Mouse (Mus musculus) MEL (cell line): ENCODE results near the gene Lemd1. TPM values are rescaled to one million over a fixed set of nuclear protein-coding genes. Genes with fewer than 3 reads are reported as not detected.

ENCODE experiments used
- DNase-seq: peaks from one replicate; pipeline ENCODE4 v3.0.0; 2011; ENCODE audit warnings: low read depth, low spot score
- H3K27ac ChIP-seq: 2 replicates; pipeline ENCODE4 v1.5.1; 2012; ENCODE audit warnings: low read depth, mild to moderate bottlenecking, control low read depth, low read length, moderate library complexity; ENCODE audit not compliant: control insufficient read depth
- H3K27me3 ChIP-seq, 2 experiments: fragments of 150-350 bp in 1 of 2; sonication (generic) in 1 of 2; 2 replicates each; pipeline ENCODE4 v1.6.1; 2012; ENCODE audit warnings: low read length in 2 of 2, mild to moderate bottlenecking in 2 of 2, improper control_type of control experiment in 1 of 2, moderate library complexity in 1 of 2; ENCODE audit not compliant: insufficient read depth in 2 of 2, control insufficient read depth in 1 of 2
- H3K36me3 ChIP-seq, 2 experiments: 2 replicates each; pipeline ENCODE4 v1.6.1; 2012 to 2014; ENCODE audit warnings: low read length in 2 of 2, improper control_type of control experiment in 1 of 2, inconsistent platforms in 1 of 2, mild to moderate bottlenecking in 1 of 2; ENCODE audit not compliant: insufficient read depth in 2 of 2, control insufficient read depth in 1 of 2
- H3K4me1 ChIP-seq, 2 experiments: fragments of 150-350 bp in 1 of 2; sonication (generic) in 1 of 2; 2 replicates each; pipeline ENCODE4 v1.6.1; 2012; ENCODE audit warnings: low read length in 2 of 2, improper control_type of control experiment in 1 of 2, mild to moderate bottlenecking in 1 of 2; ENCODE audit not compliant: insufficient read depth in 2 of 2, control insufficient read depth in 1 of 2
- H3K4me3 ChIP-seq, 2 experiments: fragments of 150-350 bp in 1 of 2; sonication (generic) in 1 of 2; 2 replicates each; pipeline ENCODE4 v1.5.1; 2012; ENCODE audit warnings: low read depth in 2 of 2, low read length in 2 of 2, mild to moderate bottlenecking in 2 of 2, moderate library complexity in 2 of 2, control low read depth in 1 of 2, improper control_type of control experiment in 1 of 2; ENCODE audit not compliant: control insufficient read depth in 1 of 2, insufficient read depth in 1 of 2
- H3K79me2 ChIP-seq: 2 replicates; pipeline ENCODE4 v1.6.1; 2012; ENCODE audit warnings: mild to moderate bottlenecking, low read length, moderate library complexity; ENCODE audit not compliant: control insufficient read depth, poor library complexity, insufficient read depth
- H3K9ac ChIP-seq: 2 replicates; pipeline ENCODE4 v1.6.1; 2012; ENCODE audit warnings: low read depth, mild to moderate bottlenecking, control low read depth, low read length, moderate library complexity; ENCODE audit not compliant: control insufficient read depth, poor library complexity, severe bottlenecking
- H3K9me3 ChIP-seq: fragments of 150-350 bp; sonication (generic); replicated peaks from 2 replicates; pipeline ENCODE4 v1.6.1; 2012; ENCODE audit warnings: mild to moderate bottlenecking, low read length, improper control_type of control experiment, moderate library complexity; ENCODE audit not compliant: insufficient read depth
- CHD1 ChIP-seq: IDR thresholded peaks from 2 replicates; pipeline ENCODE4 v1.6.1; 2012; ENCODE audit warnings: low read depth, mild to moderate bottlenecking, inconsistent platforms, low read length, improper control_type of control experiment
- CHD2 ChIP-seq: IDR thresholded peaks from 2 replicates; pipeline ENCODE4 v1.6.1; 2011; ENCODE audit warnings: low read length, improper control_type of control experiment
- CTCF ChIP-seq, 3 experiments: IDR thresholded peaks in 2 of 3; conservative IDR thresholded peaks in 1 of 3; 2 replicates each; pipeline ENCODE4 v1.5.1; 2011 to 2012; ENCODE audit warnings: low read length in 3 of 3, low read depth in 2 of 3, mild to moderate bottlenecking in 2 of 3, improper control_type of control experiment in 1 of 3, inconsistent platforms in 1 of 3, mixed read lengths in 1 of 3, moderate library complexity in 1 of 3; ENCODE audit not compliant: control insufficient read depth in 1 of 3, insufficient read depth in 1 of 3, poor library complexity in 1 of 3, severe bottlenecking in 1 of 3
- EP300 ChIP-seq, 2 experiments: IDR thresholded peaks; 2 replicates each; pipeline ENCODE4 v1.6.1; 2011; ENCODE audit warnings: improper control_type of control experiment in 2 of 2, low read length in 2 of 2, low read depth in 1 of 2, mild to moderate bottlenecking in 1 of 2
- ETS1 ChIP-seq: IDR thresholded peaks from 2 replicates; pipeline ENCODE4 v1.6.1; 2012; ENCODE audit warnings: low read depth, mild to moderate bottlenecking, inconsistent platforms, low read length, improper control_type of control experiment, moderate library complexity
- GABPA ChIP-seq: IDR thresholded peaks from 2 replicates; pipeline ENCODE4 v1.6.1; 2012; ENCODE audit warnings: low read depth, mild to moderate bottlenecking, inconsistent platforms, low read length, improper control_type of control experiment, moderate library complexity
- GATA1 ChIP-seq: IDR thresholded peaks from 2 replicates; pipeline ENCODE4 v1.6.1; 2011; ENCODE audit warnings: low read depth, low read length, improper control_type of control experiment
- HCFC1 ChIP-seq: IDR thresholded peaks from 2 replicates; pipeline ENCODE4 v1.6.1; 2012; ENCODE audit warnings: low read depth, mild to moderate bottlenecking, inconsistent platforms, low read length, improper control_type of control experiment, moderate library complexity
- KAT2A ChIP-seq: conservative IDR thresholded peaks from 2 replicates; pipeline ENCODE4 v1.6.1; 2012; ENCODE audit warnings: low read depth, low read length, improper control_type of control experiment, inconsistent platforms
- MAFK ChIP-seq: IDR thresholded peaks from 2 replicates; pipeline ENCODE4 v1.6.1; 2011; ENCODE audit warnings: low read depth, mild to moderate bottlenecking, low read length, improper control_type of control experiment, borderline replicate concordance
- MAX ChIP-seq: IDR thresholded peaks from 2 replicates; pipeline ENCODE4 v1.6.1; 2011; ENCODE audit warnings: low read length, improper control_type of control experiment
- MEF2A ChIP-seq: IDR thresholded peaks from 2 replicates; pipeline ENCODE4 v1.6.1; 2014; ENCODE audit warnings: low read depth, mild to moderate bottlenecking, inconsistent platforms, low read length, improper control_type of control experiment; ENCODE audit not compliant: poor library complexity, insufficient replicate concordance, severe bottlenecking; ENCODE audit errors: extremely low read depth
- MYB ChIP-seq: IDR thresholded peaks from 2 replicates; pipeline ENCODE4 v1.6.1; 2011; ENCODE audit warnings: mild to moderate bottlenecking, low read depth, low read length, improper control_type of control experiment
- MYC ChIP-seq: IDR thresholded peaks from 2 replicates; pipeline ENCODE4 v1.6.1; 2011; ENCODE audit warnings: low read depth, mild to moderate bottlenecking, low read length, improper control_type of control experiment, moderate library complexity
- POLR2A ChIP-seq, 2 experiments: IDR thresholded peaks; 2 replicates each; pipeline ENCODE4 v1.6.1; 2011 to 2012; ENCODE audit warnings: low read length in 2 of 2, mild to moderate bottlenecking in 2 of 2, control low read depth in 1 of 2, improper control_type of control experiment in 1 of 2, low read depth in 1 of 2, moderate library complexity in 1 of 2; ENCODE audit not compliant: control insufficient read depth in 1 of 2, insufficient read depth in 1 of 2, poor library complexity in 1 of 2
- POLR2AphosphoS2 ChIP-seq: IDR thresholded peaks from 2 replicates; pipeline ENCODE4 v1.6.1; 2011; ENCODE audit warnings: low read length, improper control_type of control experiment
- SIN3A ChIP-seq: IDR thresholded peaks from 2 replicates; pipeline ENCODE4 v1.6.1; 2012; ENCODE audit warnings: low read length, improper control_type of control experiment, inconsistent platforms
- TBP ChIP-seq: IDR thresholded peaks from 2 replicates; pipeline ENCODE4 v1.8.0; 2011; ENCODE audit warnings: low read depth, low read length, improper control_type of control experiment
- TCF12 ChIP-seq: IDR thresholded peaks from 2 replicates; pipeline ENCODE4 v1.6.1; 2014; ENCODE audit warnings: low read depth, mild to moderate bottlenecking, inconsistent platforms, low read length, improper control_type of control experiment, moderate library complexity
- USF2 ChIP-seq, 2 experiments: IDR thresholded peaks; 2 replicates each; pipeline ENCODE4 v1.6.1; 2011 to 2012; ENCODE audit warnings: improper control_type of control experiment in 2 of 2, low read length in 2 of 2, borderline replicate concordance in 1 of 2, inconsistent platforms in 1 of 2, low read depth in 1 of 2, mild to moderate bottlenecking in 1 of 2; ENCODE audit not compliant: insufficient read depth in 1 of 2
- ZC3H11A ChIP-seq: IDR thresholded peaks from 2 replicates; pipeline ENCODE4 v1.6.1; 2012; ENCODE audit warnings: low read depth, mild to moderate bottlenecking, inconsistent platforms, low read length, improper control_type of control experiment
- ZKSCAN1 ChIP-seq: IDR thresholded peaks from 2 replicates; pipeline ENCODE4 v1.6.1; 2012; ENCODE audit warnings: low read depth, mild to moderate bottlenecking, inconsistent platforms, low read length, improper control_type of control experiment, moderate library complexity
- ZMIZ1 ChIP-seq: IDR thresholded peaks from 2 replicates; pipeline ENCODE4 v1.6.1; 2012; ENCODE audit warnings: low read depth, mild to moderate bottlenecking, inconsistent platforms, low read length, improper control_type of control experiment, moderate library complexity
- ZNF384 ChIP-seq: IDR thresholded peaks from 2 replicates; pipeline ENCODE4 v1.6.1; 2012; ENCODE audit warnings: low read depth, mild to moderate bottlenecking, inconsistent platforms, low read length, improper control_type of control experiment
- polyA plus RNA-seq, 2 experiments: library from polyadenylated mRNA; stranded (reverse) in 1 of 2; unstranded in 1 of 2; fragments of >175 nt in 1 of 2; fragments of >200 nt in 1 of 2; gene quantifications; 2 replicates each; pipeline versions ENCODE4 v1.2.1 to v1.2.4; 2012; ENCODE audit warnings: low replicate concordance in 2 of 2, low read depth in 1 of 2; ENCODE audit not compliant: insufficient read length in 2 of 2, insufficient read depth in 1 of 2, missing spikeins in 1 of 2
- total RNA-seq: library from RNA; depleted of rRNA; stranded (reverse); fragments of 300-350 nt; gene quantifications from 2 replicates; pipeline ENCODE4 v1.2.3, GENCODE M21; 2012

The Lemd1 gene
- total and polyA plus RNA-seq, 3 experiments: not detected

- Histone ChIP-seq H3K27ac (no peak overlapping the region), H3K36me3 (no peaks in the 10 kb centered on the region), H3K27me3 (peaks cover 34 to 37% of the 10 kb centered on the region in 2 experiments), H3K79me2 (no peaks in the 10 kb centered on the region), H3K4me3 (no peak overlapping the region), H3K9me3 (no peaks in the 10 kb centered on the region), H3K4me1 (no peaks in the 10 kb centered on the region), H3K9ac (no peak overlapping the region)
- TF ChIP-seq ZKSCAN1 (no peak), CTCF (IDR thresholded peaks at IDR 0.05 in 2 of 3, conservative IDR thresholded peaks at IDR 0.05 in 1 of 3; ENCODE audit: control insufficient read depth in 1 of 3, insufficient read depth in 1 of 3, low read depth in 2 of 3, low read length in 3 of 3, poor library complexity in 1 of 3, severe bottlenecking in 1 of 3) (no peak), POLR2AphosphoS2 (no peak), MYB (no peak), TCF12 (no peak), KAT2A (no peak), MEF2A (no peak), USF2 (IDR thresholded peaks at IDR 0.05; ENCODE audit: borderline replicate concordance in 1 of 2, insufficient read depth in 1 of 2, low read depth in 1 of 2, low read length in 2 of 2) (no peak)
- DNase-seq: no peak
Measured at GRCm38 (mm10) chr1:132206828-132207227, 15.6 kb downstream of the Lemd1 start.

GRCm38 (mm10) chr1:132208154-132208553 lies 16.9 kb downstream of the Lemd1 start:
- Histone ChIP-seq H3K79me2 (no peaks in the 10 kb centered on the region), H3K4me1 (no peaks in the 10 kb centered on the region), H3K4me3 (no peak overlapping the region), H3K9ac (no peak overlapping the region), H3K27ac (no peak overlapping the region), H3K27me3 (peaks cover 31 to 32% of the 10 kb centered on the region in 2 experiments), H3K36me3 (no peaks in the 10 kb centered on the region), H3K9me3 (no peaks in the 10 kb centered on the region)
- DNase-seq: no peak
- no peak for TF ChIP-seq ETS1
- TF ChIP-seq MAX: no peak
- TF ChIP-seq ZKSCAN1: no peak
- no peak for TF ChIP-seq ZNF384
- TF ChIP-seq GABPA: no peak

GRCm38 (mm10) chr1:132209400-132209799 lies 18.2 kb downstream of the Lemd1 start:
- TF ChIP-seq TCF12 (no peak), ZC3H11A (no peak), TBP (no peak), CHD2 (no peak), MYC (no peak), POLR2AphosphoS2 (no peak), SIN3A (no peak), USF2 (IDR thresholded peaks at IDR 0.05; ENCODE audit: borderline replicate concordance in 1 of 2, insufficient read depth in 1 of 2, low read depth in 1 of 2, low read length in 2 of 2) (no peak), EP300 (IDR thresholded peaks at IDR 0.05; ENCODE audit: low read depth in 1 of 2, low read length in 2 of 2) (no peak), CHD1 (no peak), GABPA (no peak), POLR2A (IDR thresholded peaks at IDR 0.05; ENCODE audit: control insufficient read depth in 1 of 2, insufficient read depth in 1 of 2, low read depth in 1 of 2, low read length in 2 of 2, poor library complexity in 1 of 2) (no peak), ETS1 (no peak), GATA1 (no peak), ZMIZ1 (no peak), ZKSCAN1 (no peak), HCFC1 (no peak), CTCF (IDR thresholded peaks at IDR 0.05 in 2 of 3, conservative IDR thresholded peaks at IDR 0.05 in 1 of 3; ENCODE audit: control insufficient read depth in 1 of 3, insufficient read depth in 1 of 3, low read depth in 2 of 3, low read length in 3 of 3, poor library complexity in 1 of 3, severe bottlenecking in 1 of 3) (no peak), MAFK (no peak)
- DNase-seq: no peak
- no peaks in the 10 kb centered on the region for H3K4me1 ChIP-seq
- no peak overlapping the region for H3K27ac ChIP-seq
- H3K27me3 ChIP-seq: peaks cover 22 to 25% of the 10 kb centered on the region in 2 experiments
- H3K36me3 ChIP-seq: no peaks in the 10 kb centered on the region
- no peak overlapping the region for H3K9ac ChIP-seq
- no peaks in the 10 kb centered on the region for H3K9me3 ChIP-seq
- no peak overlapping the region for H3K4me3 ChIP-seq
- no peaks in the 10 kb centered on the region for H3K79me2 ChIP-seq
